Mouse (Mus musculus): ENCODE measurements around the gene Egfl7. TPM values are rescaled to one million over a fixed set of nuclear protein-coding genes. Genes with fewer than 3 reads are reported as not detected.
A peak's percentile ranks its signal among the peaks of the same experiment; 100 is the strongest.

Egfl7 gene
- total RNA-seq, 2 experiments from 2014 or later = 73.0 to 78.3 TPM

- peak; percentile 68 for DNase-seq
- intact Hi-C loops (cut with DNase I) = no loop called here
Observed at GRCm38 (mm10) chr2:26590962-26591361, 11.1 kb downstream of the Egfl7 start.

DNA sequence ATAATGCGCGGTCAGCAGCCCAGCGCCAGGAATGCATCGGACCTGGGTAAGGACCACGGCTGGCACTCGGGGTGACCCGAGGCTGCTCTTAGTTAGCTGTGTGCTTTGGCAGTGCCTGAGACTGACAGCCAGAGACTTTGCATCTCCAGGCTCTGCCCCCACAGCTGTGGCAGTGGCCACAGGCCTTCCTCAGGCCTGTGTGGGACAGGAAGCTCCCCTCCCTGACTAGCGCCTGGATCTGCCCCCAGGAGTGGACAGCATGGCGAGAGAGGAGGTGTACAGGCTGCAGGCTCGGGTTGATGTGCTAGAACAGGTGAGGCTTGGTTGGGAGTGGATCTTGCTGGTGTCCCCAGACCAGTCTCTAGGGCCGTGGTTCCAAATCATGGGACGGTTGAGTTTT, 11.6 kb downstream of the Egfl7 start:
- intact Hi-C loops (cut with DNase I) = no loop called here

DNA sequence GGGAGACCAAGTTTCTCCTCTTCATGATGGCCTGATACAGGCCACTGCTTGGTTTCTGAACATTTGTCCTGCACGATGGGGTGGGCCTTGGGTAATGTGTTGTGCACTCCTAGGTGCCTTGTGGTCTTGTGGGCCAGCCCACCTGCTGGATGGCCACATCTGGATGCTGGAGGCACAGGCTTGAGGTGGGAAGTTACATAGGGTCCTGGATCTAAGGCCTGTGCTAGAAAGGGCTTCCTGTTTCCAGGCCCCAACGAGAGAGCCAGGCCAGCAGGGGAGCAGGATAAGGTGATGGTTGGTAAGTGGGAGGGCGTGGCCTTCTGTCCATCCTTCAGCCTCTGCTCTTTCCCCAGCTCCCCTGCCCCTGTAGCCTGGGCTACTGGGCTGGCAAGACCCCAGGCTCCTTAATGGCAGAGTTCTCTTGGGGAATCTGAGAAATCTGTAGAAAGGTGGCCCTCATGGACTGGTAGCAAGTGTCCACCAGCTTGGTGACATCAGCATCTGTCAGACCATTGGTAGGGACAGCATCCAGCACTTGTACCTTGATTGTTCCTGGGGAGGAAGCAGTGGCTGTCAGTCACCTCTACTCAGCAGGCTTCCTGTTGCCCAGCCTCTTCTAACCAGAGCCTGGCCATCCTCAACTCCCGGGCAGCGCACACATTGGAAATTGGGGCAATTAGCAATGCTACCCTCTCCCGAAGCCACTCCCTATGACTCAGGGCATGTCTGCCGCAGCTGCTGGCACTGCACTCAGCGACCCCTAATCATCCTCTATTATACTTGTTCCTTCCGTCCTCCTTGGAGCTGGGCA, 13.6 kb downstream of the Egfl7 start:
- intact Hi-C loops (cut with DNase I) = no loop called here

More for the DNA sequence above, 11.6 kb downstream of the Egfl7 start:
- DNase-seq = no peak

DNA sequence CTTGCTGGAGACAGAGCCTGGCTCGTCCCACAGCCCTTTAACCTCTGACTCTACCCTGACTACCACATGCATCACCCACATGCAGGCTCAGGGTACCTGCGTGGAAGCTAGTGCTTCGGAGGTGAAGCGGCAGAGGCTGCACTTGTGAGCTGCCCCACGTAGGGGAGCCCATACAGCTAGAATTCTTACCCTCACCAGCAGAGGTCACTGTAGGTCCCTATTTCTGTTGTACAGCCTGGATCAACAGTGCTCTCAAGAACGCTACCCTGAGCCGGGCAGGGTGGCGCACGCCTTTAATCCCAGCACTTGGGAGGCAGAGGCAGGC, 14.2 kb downstream of the Egfl7 start:
- DNase-seq = no peak
- intact Hi-C loops (cut with DNase I) = no loop called here

More for the DNA sequence above, 13.6 kb downstream of the Egfl7 start:
- no peak for DNase-seq

- intact Hi-C loops (cut with DNase I) = no loop called here
- DNase-seq = no peak
Observed at GRCm38 (mm10) chr2:26594461-26594933, 14.7 kb downstream of the Egfl7 start.

GRCm38 (mm10) chr2:26594934-26595724, 15.3 kb downstream of the Egfl7 start:
- intact Hi-C loops (cut with DNase I) = no loop called here

GRCm38 (mm10) chr2:26595725-26596435, 16.1 kb downstream of the Egfl7 start:
- intact Hi-C loops (cut with DNase I) = no loop called here
- DNase-seq = no peak

More at GRCm38 (mm10) chr2:26594934-26595724, 15.3 kb downstream of the Egfl7 start:
- DNase-seq = no peak

GRCm38 (mm10) chr2:26596898-26597297, 17.1 kb downstream of the Egfl7 start:
- intact Hi-C loops (cut with DNase I) = no loop called here
- no peak for DNase-seq

- intact Hi-C loops (cut with DNase I) = no loop called here
- no peak for DNase-seq
Observed at GRCm38 (mm10) chr2:26597810-26598209, 18.0 kb downstream of the Egfl7 start.

DNA sequence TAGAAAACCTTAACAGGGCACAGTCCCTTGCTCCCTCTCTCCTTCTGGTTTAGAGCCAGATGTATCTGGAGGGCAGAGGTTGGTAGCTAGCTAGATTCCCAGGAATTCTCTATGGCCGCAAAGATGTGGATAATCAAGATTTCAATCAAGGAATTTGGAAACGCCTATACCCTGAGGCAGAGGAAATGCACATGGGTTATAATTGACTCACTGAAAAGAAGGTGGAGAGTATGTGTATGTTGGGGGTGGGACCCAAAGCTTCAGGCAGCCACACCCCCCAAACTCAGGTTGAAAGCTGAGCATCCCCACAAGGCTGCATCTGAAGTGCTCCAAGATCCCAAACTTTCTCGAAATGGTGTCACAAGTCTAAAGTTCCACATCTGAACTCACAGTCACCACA, 18.6 kb downstream of the Egfl7 start:
- DNase-seq = no peak
- intact Hi-C loops (cut with DNase I) = no loop called here

DNA sequence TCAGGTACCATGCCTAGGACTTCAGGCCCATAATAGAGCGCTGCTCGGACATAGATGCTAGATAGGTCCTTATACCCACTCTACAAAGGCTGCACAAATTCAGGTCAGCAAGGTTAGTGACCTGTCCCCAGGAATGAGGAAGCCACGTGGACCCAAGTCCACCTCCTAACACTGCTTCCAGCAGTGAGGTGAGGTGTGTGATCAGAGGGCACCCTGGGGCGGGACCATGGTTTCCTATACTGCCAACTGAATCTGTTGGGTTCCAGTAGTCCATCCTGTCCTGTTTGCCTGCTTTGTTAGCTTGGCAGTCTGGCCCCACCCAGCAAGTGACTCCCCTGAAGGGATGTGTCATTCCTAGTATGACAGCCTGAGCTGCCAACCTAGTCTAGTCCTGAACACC, 20.2 kb downstream of the Egfl7 start:
- no peak for DNase-seq
- intact Hi-C loops (cut with DNase I) = no loop called here

DNA sequence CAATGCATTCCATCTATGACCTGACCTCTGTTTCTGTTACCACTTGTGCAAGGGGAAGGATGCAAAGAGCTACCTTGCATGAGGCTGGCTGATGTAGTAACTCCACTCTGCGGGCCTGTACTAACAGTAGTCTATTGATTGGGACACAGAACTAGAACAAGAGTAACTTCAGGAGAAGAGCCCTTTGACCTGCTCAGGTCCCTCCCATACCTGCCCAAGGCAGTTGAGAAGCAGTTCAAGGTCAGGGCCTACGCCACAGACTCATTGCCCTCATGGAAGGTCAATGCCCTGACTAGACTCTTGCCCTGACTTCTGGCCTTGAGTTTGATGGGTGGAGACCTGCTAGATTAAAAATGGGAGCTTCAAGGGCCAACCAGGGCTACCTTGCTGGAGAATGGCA, 20.9 kb downstream of the Egfl7 start:
- intact Hi-C loops (cut with DNase I) = no loop called here
- no peak for DNase-seq

DNA sequence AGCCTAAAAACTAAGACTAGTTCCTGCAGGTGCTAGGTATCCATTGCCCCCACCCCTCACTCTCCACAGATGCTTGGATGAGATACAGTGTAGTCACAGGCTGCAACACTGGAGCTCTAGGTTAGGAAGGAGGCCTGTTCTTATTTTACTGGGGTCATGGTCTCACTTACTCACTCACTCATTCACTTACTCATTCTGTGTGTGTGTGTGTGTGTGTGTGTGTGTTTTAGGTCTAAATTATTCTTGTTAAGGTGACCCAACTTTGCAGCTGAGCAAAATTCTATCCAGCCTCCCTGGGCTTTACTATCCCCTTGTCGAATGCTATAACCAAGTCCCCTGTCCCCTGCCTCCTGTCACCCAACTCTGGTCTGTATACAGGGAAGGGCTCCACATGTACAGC, 21.8 kb downstream of the Egfl7 start:
- no peak for DNase-seq
- intact Hi-C loops (cut with DNase I) = no loop called here

DNA sequence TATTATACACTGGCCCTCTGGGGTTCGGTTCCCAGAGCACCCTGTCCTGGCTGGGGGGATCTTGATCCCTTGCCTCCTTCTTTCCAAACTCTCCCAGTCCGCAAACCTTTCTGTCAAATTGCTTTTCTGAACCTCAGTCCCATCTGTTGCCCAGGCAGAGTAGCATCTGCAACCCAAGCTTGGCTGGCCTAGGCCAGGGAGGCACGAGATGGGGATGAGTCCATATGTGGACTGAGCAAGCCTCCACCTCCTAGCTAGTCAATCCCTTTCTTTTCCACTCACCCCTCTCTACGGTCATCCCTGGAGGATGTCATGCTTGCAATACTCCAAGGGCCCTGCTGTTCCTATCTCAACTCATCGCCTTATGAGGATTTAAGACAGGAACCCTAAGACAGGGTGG, 22.8 kb downstream of the Egfl7 start:
- DNase-seq = no peak
- intact Hi-C loops (cut with DNase I) = no loop called here

GRCm38 (mm10) chr2:26603159-26603558, 23.3 kb downstream of the Egfl7 start:
- intact Hi-C loops (cut with DNase I) = no loop called here
- DNase-seq = no peak

GRCm38 (mm10) chr2:26603720-26604671, 24.2 kb downstream of the Egfl7 start, which contains the start of gene Agpat2:
TSS of gene Agpat2 (minus strand) at chr2:26604417.
- intact Hi-C loops (cut with DNase I) = no loop called here
- DNase-seq = peak; percentile 58

DNA sequence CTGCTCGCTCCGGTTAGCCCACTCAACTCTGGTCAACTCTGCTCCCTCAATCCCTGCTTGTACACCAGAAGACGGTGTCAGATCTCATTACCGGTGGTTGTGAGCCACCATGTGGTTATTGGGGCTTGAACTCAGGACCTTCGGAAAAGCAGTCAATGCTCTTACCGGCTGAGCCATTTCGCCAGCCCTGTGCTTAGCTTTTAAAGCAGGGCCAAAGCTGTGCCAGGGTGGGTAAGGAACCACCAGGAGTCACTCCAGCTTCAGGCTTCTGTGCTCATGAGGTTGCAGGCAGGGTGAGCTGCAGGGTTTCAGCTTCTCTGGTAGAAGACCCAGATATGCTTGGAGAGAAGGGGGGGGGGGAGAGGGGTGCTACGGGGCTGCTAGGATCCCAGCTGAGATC, 25.5 kb downstream of the Egfl7 start:
- intact Hi-C loops (cut with DNase I) = no loop called here
- DNase-seq = no peak

DNA sequence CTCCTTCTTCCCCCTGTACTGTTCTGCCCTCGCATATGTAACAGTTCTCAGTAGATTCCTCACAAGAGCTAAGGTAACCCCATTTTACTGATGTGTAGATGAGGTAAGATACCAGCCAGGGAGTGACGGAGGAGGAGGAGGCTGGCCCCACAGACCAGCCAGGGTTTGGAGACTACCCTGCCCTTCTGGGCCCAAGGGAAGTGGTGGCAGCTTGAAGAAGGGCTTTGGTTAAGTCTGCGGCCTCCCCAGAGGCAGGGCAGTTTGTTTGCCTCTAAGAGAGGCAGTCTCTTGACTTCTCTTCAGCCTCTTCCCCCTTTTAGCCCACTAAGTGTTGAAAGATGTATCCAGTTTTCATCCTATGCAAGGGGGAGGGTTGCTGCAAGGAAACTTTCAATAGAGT, 26.8 kb downstream of the Egfl7 start:
- DNase-seq = no peak
- intact Hi-C loops (cut with DNase I) = no loop called here

DNA sequence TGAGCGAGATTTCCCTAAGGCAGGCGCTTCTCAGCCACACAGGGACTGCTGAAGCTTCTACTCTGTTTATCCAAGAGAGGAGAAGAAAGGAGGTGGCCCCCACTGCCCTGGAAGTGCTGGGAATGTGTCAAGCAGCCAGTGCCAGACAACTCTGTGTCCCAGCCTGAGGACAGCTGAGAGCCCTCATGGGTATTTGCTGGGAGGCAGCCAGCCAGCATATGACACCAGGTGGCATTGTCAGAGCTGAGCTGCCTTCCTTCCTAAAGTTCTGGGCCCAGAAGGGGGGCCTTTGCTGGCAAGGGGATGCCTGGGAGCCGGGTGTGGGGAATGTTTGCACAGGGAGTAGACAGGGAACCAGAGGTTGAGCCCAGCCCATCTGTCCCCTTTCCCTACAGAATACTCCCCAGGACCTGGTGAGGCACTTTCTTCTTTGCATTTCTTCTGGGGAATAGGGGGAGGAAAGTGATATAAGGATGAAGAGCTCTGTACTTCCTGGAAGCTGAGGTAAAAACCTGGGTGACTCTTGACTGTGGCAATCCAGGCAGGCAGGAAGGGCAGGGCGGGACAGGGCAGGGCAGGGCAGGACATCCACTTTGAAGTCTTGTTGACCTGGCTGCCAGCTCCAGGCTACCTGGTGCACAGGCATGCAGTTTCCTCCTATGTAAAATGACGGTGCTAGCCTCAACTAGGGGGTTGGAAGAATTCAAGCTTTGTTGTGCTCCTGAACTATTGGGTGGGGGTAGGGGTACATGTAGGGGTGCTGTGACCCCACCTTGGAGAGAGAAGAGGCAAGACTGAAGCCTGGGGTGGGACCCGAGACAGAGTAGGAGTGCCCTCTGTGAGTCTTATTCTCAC, 27.5 kb downstream of the Egfl7 start:
- intact Hi-C loops (cut with DNase I) = no loop called here
- peak; percentile 34 for DNase-seq

All from left cerebral cortex, postnatal 4 days (tissue).